Mouse (Mus musculus): ENCODE measurements around the gene 4930535I16Rik. TPM values are rescaled to one million over a fixed set of nuclear protein-coding genes. Genes with fewer than 3 reads are reported as not detected.
"Not testable (repeated sequence)": the region's sequence is repeated elsewhere in the genome, so short reads cannot be mapped to it uniquely, and the experiment has no call there.

The 4930535I16Rik gene
- not detected for total RNA-seq (2021)

GRCm38 (mm10) chr4:123917548-123918140 lies at the start of gene 4930535I16Rik:
4930535I16Rik (minus strand) TSS chr4:123918022.
- DNase-seq (ENCODE audit: low spot score in 2 of 2): peak in 1 of 2 experiments; percentile 21
- intact Hi-C loops (cut with DNase I): no loop called here

GRCm38 (mm10) chr4:123962721-123963120 lies 44.9 kb upstream of the 4930535I16Rik start:
- DNase-seq (ENCODE audit: low spot score in 2 of 2): no peak
- intact Hi-C loops (cut with DNase I): no loop called here

GRCm38 (mm10) chr4:123960955-123961354 lies 43.1 kb upstream of the 4930535I16Rik start:
- intact Hi-C loops (cut with DNase I): no loop called here
- DNase-seq (ENCODE audit: low spot score in 2 of 2): no peak

- no peak for DNase-seq (ENCODE audit: low spot score in 2 of 2)
- intact Hi-C loops (cut with DNase I): loop anchor here (5.0 kb wide), 2 partner anchors 184 to 714 kb away; no protein-coding TSS in a partner anchor
Observed at GRCm38 (mm10) chr4:123957891-123958290, 40.1 kb upstream of the 4930535I16Rik start.

GRCm38 (mm10) chr4:123957492-123957808 lies 39.6 kb upstream of the 4930535I16Rik start:
- no peak for DNase-seq (ENCODE audit: low spot score in 2 of 2)
- intact Hi-C loops (cut with DNase I): loop anchor here (5.0 kb wide), 2 partner anchors 185 to 715 kb away; no protein-coding TSS in a partner anchor

GRCm38 (mm10) chr4:123956703-123957491 lies 39.1 kb upstream of the 4930535I16Rik start:
- DNase-seq (ENCODE audit: low spot score in 2 of 2): peak; percentile 65 to 72
- intact Hi-C loops (cut with DNase I): loop anchor here (5.0 kb wide), 2 partner anchors 185 to 715 kb away; no protein-coding TSS in a partner anchor

- intact Hi-C loops (cut with DNase I): no loop called here
- no peak for DNase-seq (ENCODE audit: low spot score in 2 of 2)
Observed at GRCm38 (mm10) chr4:123952059-123952458, 34.2 kb upstream of the 4930535I16Rik start.

GRCm38 (mm10) chr4:123949649-123950048 lies 31.8 kb upstream of the 4930535I16Rik start:
- no peak for DNase-seq (ENCODE audit: low spot score in 2 of 2)
- intact Hi-C loops (cut with DNase I): no loop called here

GRCm38 (mm10) chr4:123948901-123949300 lies 31.1 kb upstream of the 4930535I16Rik start:
- intact Hi-C loops (cut with DNase I): no loop called here
- DNase-seq (ENCODE audit: low spot score in 2 of 2): no peak

GRCm38 (mm10) chr4:123947149-123947548 lies 29.3 kb upstream of the 4930535I16Rik start:
- intact Hi-C loops (cut with DNase I): no loop called here
- no peak for DNase-seq (ENCODE audit: low spot score in 2 of 2)

- intact Hi-C loops (cut with DNase I): no loop called here
- no peak for DNase-seq (ENCODE audit: low spot score in 2 of 2)
Observed at GRCm38 (mm10) chr4:123946701-123947100, 28.9 kb upstream of the 4930535I16Rik start.

GRCm38 (mm10) chr4:123940878-123941277 lies 23.1 kb upstream of the 4930535I16Rik start:
- DNase-seq (ENCODE audit: low spot score in 2 of 2); intact Hi-C loops (cut with DNase I): not testable (repeated sequence)

- peak; percentile 56 to 73 for DNase-seq (ENCODE audit: low spot score in 2 of 2)
- intact Hi-C loops (cut with DNase I): loop anchor here (5.0 kb wide), 1 partner anchor 737 kb away; no protein-coding TSS in a partner anchor
Observed at GRCm38 (mm10) chr4:123939838-123940237, 22.0 kb upstream of the 4930535I16Rik start.

- no peak for DNase-seq (ENCODE audit: low spot score in 2 of 2)
- intact Hi-C loops (cut with DNase I): loop anchor here (5.0 kb wide), 1 partner anchor 741 kb away; no protein-coding TSS in a partner anchor
Observed at GRCm38 (mm10) chr4:123936059-123936458, 18.2 kb upstream of the 4930535I16Rik start.

GRCm38 (mm10) chr4:123934306-123934705 lies 16.5 kb upstream of the 4930535I16Rik start:
- intact Hi-C loops (cut with DNase I): no loop called here
- DNase-seq (ENCODE audit: low spot score in 2 of 2): no peak

GRCm38 (mm10) chr4:123929994-123930393 lies 12.2 kb upstream of the 4930535I16Rik start:
- intact Hi-C loops (cut with DNase I): no loop called here
- DNase-seq (ENCODE audit: low spot score in 2 of 2): no peak

GRCm38 (mm10) chr4:123927961-123928360 lies 10.1 kb upstream of the 4930535I16Rik start:
- intact Hi-C loops (cut with DNase I): no loop called here
- no peak for DNase-seq (ENCODE audit: low spot score in 2 of 2)

GRCm38 (mm10) chr4:123921055-123921565 lies 3.3 kb upstream of the 4930535I16Rik start:
- intact Hi-C loops (cut with DNase I): no loop called here
- no peak for DNase-seq (ENCODE audit: low spot score in 2 of 2)

- no peak for DNase-seq (ENCODE audit: low spot score in 2 of 2)
- intact Hi-C loops (cut with DNase I): no loop called here
Observed at GRCm38 (mm10) chr4:123918851-123919250, 1.0 kb upstream of the 4930535I16Rik start.

GRCm38 (mm10) chr4:123916748-123917547 lies 874 bp downstream of the 4930535I16Rik start, which contains the start of gene Rragc:
Rragc (plus strand) TSS chr4:123917446.
- intact Hi-C loops (cut with DNase I): no loop called here
- DNase-seq (ENCODE audit: low spot score in 2 of 2): peak; percentile 100

Measured in left cerebral cortex, postnatal 36 days (tissue).